Mouse (Mus musculus): ENCODE results near the gene Ide. TPM values are rescaled to one million over a fixed set of nuclear protein-coding genes. Genes with fewer than 3 reads are reported as not detected.

The Ide gene
- polyA plus RNA-seq, 1 experiment from 2014 or later: 54.3 TPM

DNA sequence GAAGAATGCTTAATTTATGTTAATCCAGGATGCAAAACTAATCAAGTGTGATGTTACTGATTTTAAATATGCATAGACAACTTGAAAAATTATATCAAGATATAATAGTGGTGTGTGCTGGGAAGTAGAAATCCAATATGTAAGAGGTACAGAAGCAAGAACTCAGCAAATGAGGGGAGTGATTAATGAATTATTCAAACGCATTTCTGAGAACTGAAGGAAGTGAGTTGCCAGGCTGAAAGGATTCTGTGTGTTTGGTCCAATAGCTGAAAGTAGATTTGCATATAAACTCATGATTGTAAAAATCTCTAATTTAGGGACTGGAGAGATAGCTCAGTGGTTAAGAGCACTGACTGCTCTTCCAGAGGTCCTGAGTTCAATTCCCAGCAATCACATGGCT, 31.3 kb upstream of the Ide start:
- Histone ChIP-seq H3K9ac (no peak overlapping the region), H3K4me3 (replicated peaks; ENCODE audit: low read length) (no peak overlapping the region), H3K4me2 (replicated peaks) (no peak overlapping the region), H3K4me1 (replicated peaks; ENCODE audit: control insufficient read depth, insufficient read depth, low read length) (no peaks in the 10 kb centered on the region), H3K27me3 (ENCODE audit: control insufficient read depth, insufficient read depth, low read length) (no peaks in the 10 kb centered on the region), H3K27ac (no peak overlapping the region), H3K36me3 (replicated peaks; ENCODE audit: control insufficient read depth, insufficient read depth) (no peaks in the 10 kb centered on the region), H3K9me3 (ENCODE audit: control insufficient read depth, low read length) (no peaks in the 10 kb centered on the region)
- DNase-seq (ENCODE audit: low spot score) (no peak), ATAC-seq (ENCODE audit: low FRiP score) (no peak)
- WGBS: 71% methylated on average over 1 of the region's 1 CpGs

DNA sequence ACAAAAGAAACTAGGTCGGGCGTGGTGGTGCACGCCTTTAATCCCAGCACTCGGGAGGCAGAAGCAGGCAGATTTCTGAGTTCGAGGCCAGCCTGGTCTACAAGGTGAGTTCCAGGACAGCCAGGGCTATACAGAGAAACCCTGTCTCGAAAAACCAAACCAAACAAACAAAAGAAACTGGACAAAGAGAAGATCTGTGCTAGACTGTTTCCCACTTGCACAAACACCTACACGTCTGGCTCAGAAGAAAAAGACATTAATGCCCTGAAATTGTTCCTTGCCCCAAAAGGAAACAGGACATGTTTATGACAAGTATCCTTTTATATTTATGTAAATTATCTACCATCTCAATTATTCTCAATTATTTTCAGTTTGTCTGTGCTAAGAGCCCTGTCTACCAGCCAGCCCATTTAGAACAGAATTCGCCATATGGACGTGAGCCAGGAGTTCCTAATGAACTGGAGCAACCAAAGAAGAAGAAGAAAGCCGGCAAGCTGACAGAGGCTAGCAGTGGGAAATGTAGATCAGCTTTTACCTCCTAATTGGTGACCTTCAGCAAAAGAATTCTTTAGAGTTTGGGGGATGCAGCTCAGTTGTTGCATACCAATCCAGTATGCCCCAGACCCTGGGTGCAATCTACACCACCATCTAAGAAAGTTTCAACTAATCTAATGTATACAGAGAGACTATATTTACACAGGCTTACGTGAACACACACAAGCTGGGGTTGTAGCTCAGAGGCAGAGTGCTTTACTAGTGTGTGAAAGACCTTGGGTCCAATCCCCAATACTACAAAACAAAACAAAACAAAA, 25.7 kb upstream of the Ide start:
- DNase-seq (ENCODE audit: low spot score) (peak; percentile 46), ATAC-seq (ENCODE audit: low FRiP score) (no peak)
- no peak overlapping the region for H3K9ac ChIP-seq
- H3K27me3 ChIP-seq (ENCODE audit: control insufficient read depth, insufficient read depth, low read length): no peaks in the 10 kb centered on the region
- H3K4me3 ChIP-seq (replicated peaks; ENCODE audit: low read length): no peak overlapping the region
- no peak overlapping the region for H3K4me2 ChIP-seq (replicated peaks)
- H3K36me3 ChIP-seq (replicated peaks; ENCODE audit: control insufficient read depth, insufficient read depth): no peaks in the 10 kb centered on the region
- 76% methylated on average over 11 of the region's 11 CpGs for WGBS
- no peak overlapping the region for H3K27ac ChIP-seq
- no peaks in the 10 kb centered on the region for H3K9me3 ChIP-seq (ENCODE audit: control insufficient read depth, low read length)
- H3K4me1 ChIP-seq (replicated peaks; ENCODE audit: control insufficient read depth, insufficient read depth, low read length): no peaks in the 10 kb centered on the region; the same call in 1 of the 2 replicates

DNA sequence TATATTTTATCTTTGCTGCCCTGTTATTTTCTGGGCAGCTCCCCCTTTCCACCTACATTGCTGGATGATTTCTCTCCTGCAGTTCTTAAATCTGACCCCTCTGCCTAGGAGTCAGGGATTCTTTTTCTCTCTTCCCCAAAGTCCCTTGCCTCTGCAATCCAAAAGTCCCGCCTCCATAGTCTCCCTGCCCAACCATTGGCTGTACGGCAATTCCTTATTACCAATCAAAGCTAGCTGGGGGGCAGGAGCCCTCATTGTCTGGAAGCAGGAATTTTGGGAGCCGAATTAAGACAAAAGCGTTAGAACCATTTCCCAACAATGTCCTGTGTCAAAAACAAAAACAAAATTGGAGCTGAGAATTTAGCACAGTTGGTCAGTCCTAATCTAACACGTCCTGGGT, 24.9 kb upstream of the Ide start:
- ATAC-seq (ENCODE audit: low FRiP score): no peak
- 32% methylated on average over 5 of the region's 5 CpGs for WGBS

DNA sequence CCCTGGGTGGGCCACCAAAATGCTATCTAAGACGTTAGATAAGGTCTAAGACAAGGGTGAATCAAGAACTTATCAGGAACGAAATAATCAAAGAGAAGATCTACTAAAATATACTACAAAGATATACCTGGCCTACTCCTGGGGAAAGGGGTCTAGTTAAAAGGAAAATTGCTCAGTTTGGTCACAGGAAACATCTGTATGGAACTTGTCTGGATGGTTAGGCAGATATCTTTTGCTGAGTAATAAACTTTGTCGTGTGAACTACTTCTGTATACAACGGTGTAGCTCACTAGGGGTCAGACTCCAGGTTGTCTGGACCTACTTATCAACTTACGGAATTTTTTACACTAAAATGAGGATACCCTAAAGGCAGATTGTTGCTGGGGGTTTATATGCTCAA, 22.4 kb upstream of the Ide start:
- Histone ChIP-seq H3K27ac (no peak overlapping the region), H3K9ac (no peak overlapping the region), H3K36me3 (replicated peaks; ENCODE audit: control insufficient read depth, insufficient read depth) (no peaks in the 10 kb centered on the region), H3K27me3 (ENCODE audit: control insufficient read depth, insufficient read depth, low read length) (no peaks in the 10 kb centered on the region), H3K4me2 (replicated peaks) (no peak overlapping the region), H3K9me3 (ENCODE audit: control insufficient read depth, low read length) (no peaks in the 10 kb centered on the region), H3K4me3 (replicated peaks; ENCODE audit: low read length) (no peak overlapping the region), H3K4me1 (replicated peaks; ENCODE audit: control insufficient read depth, insufficient read depth, low read length) (no peaks in the 10 kb centered on the region; the same call in 1 of the 2 replicates)
- WGBS: 82% methylated on average over 5 of the region's 5 CpGs
- ATAC-seq (ENCODE audit: low FRiP score): no peak
- DNase-seq (ENCODE audit: low spot score): no peak

More for the DNA sequence above, 24.9 kb upstream of the Ide start:
- DNase-seq (ENCODE audit: low spot score): no peak
- Histone ChIP-seq H3K4me2 (replicated peaks) (no peak overlapping the region; the same call in 1 of the 2 replicates), H3K4me3 (replicated peaks; ENCODE audit: low read length) (no peak overlapping the region), H3K36me3 (replicated peaks; ENCODE audit: control insufficient read depth, insufficient read depth) (no peaks in the 10 kb centered on the region), H3K9me3 (ENCODE audit: control insufficient read depth, low read length) (no peaks in the 10 kb centered on the region), H3K4me1 (replicated peaks; ENCODE audit: control insufficient read depth, insufficient read depth, low read length) (no peaks in the 10 kb centered on the region; the same call in 1 of the 2 replicates), H3K9ac (no peak overlapping the region), H3K27ac (no peak overlapping the region), H3K27me3 (ENCODE audit: control insufficient read depth, insufficient read depth, low read length) (no peaks in the 10 kb centered on the region)

DNA sequence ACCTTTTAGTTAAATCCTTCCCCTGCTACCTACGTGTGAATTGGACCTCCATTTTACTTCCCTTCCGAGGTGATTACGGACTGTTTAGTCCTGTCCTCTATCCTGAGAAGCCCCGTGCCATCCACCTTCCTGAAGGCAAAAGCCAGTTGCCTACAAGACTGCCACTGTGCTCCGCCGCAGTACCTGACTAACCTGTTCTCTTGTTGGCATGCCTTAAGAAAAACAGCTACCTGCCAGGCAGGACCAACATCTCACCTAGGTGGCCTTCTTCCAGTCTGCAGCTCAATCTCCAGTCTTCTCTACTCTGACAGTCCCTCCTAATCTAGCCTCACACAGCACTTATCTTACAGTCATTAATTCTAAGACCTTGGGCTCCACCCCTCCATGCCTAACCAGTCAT, 15.7 kb upstream of the Ide start:
- DNase-seq (ENCODE audit: low spot score) (no peak), ATAC-seq (ENCODE audit: low FRiP score) (no peak)
- Histone ChIP-seq H3K27ac (no peak overlapping the region), H3K9ac (no peak overlapping the region), H3K27me3 (ENCODE audit: control insufficient read depth, insufficient read depth, low read length) (no peaks in the 10 kb centered on the region), H3K4me3 (replicated peaks; ENCODE audit: low read length) (no peak overlapping the region), H3K4me2 (replicated peaks) (no peak overlapping the region), H3K4me1 (replicated peaks; ENCODE audit: control insufficient read depth, insufficient read depth, low read length) (no peaks in the 10 kb centered on the region), H3K9me3 (ENCODE audit: control insufficient read depth, low read length) (no peaks in the 10 kb centered on the region; the same call in 1 of the 2 replicates), H3K36me3 (replicated peaks; ENCODE audit: control insufficient read depth, insufficient read depth) (no peaks in the 10 kb centered on the region)
- 95% methylated on average over 6 of the region's 6 CpGs for WGBS

DNA sequence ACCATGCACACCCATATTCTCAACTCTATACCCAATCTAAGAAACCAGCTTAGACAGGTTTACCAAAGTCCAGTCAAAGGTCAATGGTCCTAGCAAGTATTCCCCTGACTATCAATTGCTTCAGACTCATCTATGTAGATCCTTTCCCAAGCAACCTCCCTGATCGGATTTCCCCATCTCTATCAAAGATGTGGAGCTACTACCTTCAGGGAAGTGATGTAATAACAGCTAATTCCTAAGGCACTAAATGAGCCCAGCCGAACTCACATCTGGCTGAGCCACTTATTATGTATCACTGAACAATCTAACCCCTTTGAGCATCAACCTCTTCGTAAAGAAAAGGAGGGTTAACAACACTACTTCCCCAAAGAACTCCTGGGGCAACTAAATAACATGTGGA, 15.1 kb upstream of the Ide start:
- ATAC-seq (ENCODE audit: low FRiP score) (no peak), DNase-seq (ENCODE audit: low spot score) (no peak)
- no peaks in the 10 kb centered on the region for H3K4me1 ChIP-seq (replicated peaks; ENCODE audit: control insufficient read depth, insufficient read depth, low read length)
- H3K4me3 ChIP-seq (replicated peaks; ENCODE audit: low read length): no peak overlapping the region
- no peak overlapping the region for H3K9ac ChIP-seq
- 92% methylated on average over 3 of the region's 3 CpGs for WGBS
- no peaks in the 10 kb centered on the region; the same call in 1 of the 2 replicates for H3K9me3 ChIP-seq (ENCODE audit: control insufficient read depth, low read length)
- H3K27me3 ChIP-seq (ENCODE audit: control insufficient read depth, insufficient read depth, low read length): no peaks in the 10 kb centered on the region
- H3K36me3 ChIP-seq (replicated peaks; ENCODE audit: control insufficient read depth, insufficient read depth): no peaks in the 10 kb centered on the region
- H3K4me2 ChIP-seq (replicated peaks): no peak overlapping the region
- H3K27ac ChIP-seq: no peak overlapping the region

DNA sequence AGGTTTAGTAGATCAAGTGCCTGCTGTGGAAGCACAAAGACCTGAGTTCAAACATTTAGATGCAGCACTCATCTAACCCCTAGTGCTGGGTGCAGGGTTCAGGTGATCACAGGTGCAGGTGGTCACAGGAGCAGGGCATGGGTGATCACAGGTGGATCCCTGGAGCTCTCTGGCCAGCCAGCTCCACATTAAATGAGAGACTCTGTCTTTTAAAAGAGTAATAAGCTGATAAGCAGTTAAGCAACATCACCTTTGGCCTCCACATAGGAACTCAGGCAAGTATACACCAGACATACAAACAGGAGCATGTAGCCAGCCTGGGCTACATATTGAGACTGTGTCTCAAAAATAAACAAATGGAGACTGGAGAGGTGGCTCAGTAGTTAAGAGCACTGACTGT, 11.3 kb upstream of the Ide start:
- no peak overlapping the region for H3K9ac ChIP-seq
- no peak for DNase-seq (ENCODE audit: low spot score)
- no peak overlapping the region for H3K4me2 ChIP-seq (replicated peaks)
- no peak overlapping the region for H3K27ac ChIP-seq
- no peak overlapping the region for H3K4me3 ChIP-seq (replicated peaks; ENCODE audit: low read length)
- ATAC-seq (ENCODE audit: low FRiP score): no peak
- no peaks in the 10 kb centered on the region for H3K4me1 ChIP-seq (replicated peaks; ENCODE audit: control insufficient read depth, insufficient read depth, low read length)
- no peaks in the 10 kb centered on the region for H3K36me3 ChIP-seq (replicated peaks; ENCODE audit: control insufficient read depth, insufficient read depth)
- no peaks in the 10 kb centered on the region for H3K27me3 ChIP-seq (ENCODE audit: control insufficient read depth, insufficient read depth, low read length)
- H3K9me3 ChIP-seq (ENCODE audit: control insufficient read depth, low read length): no peaks in the 10 kb centered on the region; the same call in 1 of the 2 replicates

DNA sequence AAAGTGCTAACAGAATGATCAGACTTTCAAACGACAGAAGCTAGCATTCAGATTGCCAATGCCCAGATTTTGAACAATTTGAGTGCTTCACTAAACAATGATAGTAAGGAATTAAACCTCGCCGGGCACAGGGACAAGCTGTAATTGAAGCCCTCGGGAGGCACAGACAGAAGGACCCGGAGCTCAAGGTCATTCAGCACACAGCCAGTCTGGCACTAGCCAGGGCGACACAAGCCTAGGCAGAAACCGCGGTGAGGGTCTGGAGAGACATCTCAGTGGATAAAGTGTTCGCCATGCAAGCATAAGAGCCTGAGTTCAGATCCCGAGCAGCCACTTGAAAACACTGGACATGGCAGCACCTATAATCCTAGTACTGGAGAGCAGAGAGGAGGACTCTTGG, 10.7 kb upstream of the Ide start:
- 86% methylated on average over 10 of the region's 10 CpGs for WGBS
- H3K4me2 ChIP-seq (replicated peaks): no peak overlapping the region
- no peak for DNase-seq (ENCODE audit: low spot score)
- no peaks in the 10 kb centered on the region for H3K27me3 ChIP-seq (ENCODE audit: control insufficient read depth, insufficient read depth, low read length)
- no peaks in the 10 kb centered on the region for H3K36me3 ChIP-seq (replicated peaks; ENCODE audit: control insufficient read depth, insufficient read depth)
- H3K9me3 ChIP-seq (ENCODE audit: control insufficient read depth, low read length): no peaks in the 10 kb centered on the region; the same call in 1 of the 2 replicates
- H3K4me1 ChIP-seq (replicated peaks; ENCODE audit: control insufficient read depth, insufficient read depth, low read length): no peaks in the 10 kb centered on the region
- H3K9ac ChIP-seq: no peak overlapping the region
- ATAC-seq (ENCODE audit: low FRiP score): no peak
- H3K4me3 ChIP-seq (replicated peaks; ENCODE audit: low read length): no peak overlapping the region
- no peak overlapping the region for H3K27ac ChIP-seq

DNA sequence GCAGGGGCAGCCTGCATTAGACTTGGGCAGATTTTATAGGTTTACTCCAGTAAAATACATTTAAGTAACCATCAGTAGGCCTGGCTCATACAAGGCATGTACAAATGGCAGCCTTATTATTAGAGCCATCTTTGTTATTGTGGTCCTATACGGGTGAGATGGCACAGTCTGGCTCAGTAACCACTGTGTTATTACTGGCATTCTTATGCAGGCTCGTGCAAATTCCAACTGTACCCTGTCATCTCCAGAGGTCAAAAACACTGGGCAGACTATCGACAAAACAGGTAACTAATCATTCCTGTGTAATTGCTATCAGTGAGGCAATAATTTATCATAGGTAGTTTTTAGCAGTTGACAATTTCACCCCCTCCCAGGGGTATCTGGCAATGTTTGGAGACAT, 8.6 kb upstream of the Ide start:
- Histone ChIP-seq H3K4me3 (replicated peaks; ENCODE audit: low read length) (no peak overlapping the region), H3K27me3 (ENCODE audit: control insufficient read depth, insufficient read depth, low read length) (no peaks in the 10 kb centered on the region), H3K9ac (no peak overlapping the region), H3K9me3 (ENCODE audit: control insufficient read depth, low read length) (no peaks in the 10 kb centered on the region), H3K36me3 (replicated peaks; ENCODE audit: control insufficient read depth, insufficient read depth) (no peaks in the 10 kb centered on the region), H3K4me2 (replicated peaks) (no peak overlapping the region), H3K27ac (no peak overlapping the region), H3K4me1 (replicated peaks; ENCODE audit: control insufficient read depth, insufficient read depth, low read length) (no peaks in the 10 kb centered on the region)
- ATAC-seq (ENCODE audit: low FRiP score): no peak
- DNase-seq (ENCODE audit: low spot score): no peak
- 74% methylated on average over 3 of the region's 3 CpGs for WGBS

DNA sequence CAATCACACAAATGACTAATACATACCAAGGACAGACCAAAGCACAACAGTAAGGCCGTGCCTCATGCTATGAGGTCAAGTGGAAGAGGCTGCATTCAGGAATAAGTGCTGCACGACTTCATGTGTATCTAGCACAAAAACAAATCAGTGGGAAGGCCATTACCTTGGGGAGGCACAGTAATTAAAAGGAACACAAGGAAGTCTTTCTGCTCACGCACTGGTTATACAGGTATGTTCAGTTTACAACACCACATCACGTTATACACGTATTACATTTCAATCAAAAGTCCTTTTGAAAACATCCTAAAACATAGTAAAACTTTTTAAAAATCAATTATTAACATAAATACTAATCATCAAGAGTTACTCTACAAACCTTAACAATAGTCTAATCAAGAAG, 6.2 kb upstream of the Ide start:
- 87% methylated on average over 5 of the region's 5 CpGs for WGBS
- no peaks in the 10 kb centered on the region for H3K36me3 ChIP-seq (replicated peaks; ENCODE audit: control insufficient read depth, insufficient read depth)
- H3K27me3 ChIP-seq (ENCODE audit: control insufficient read depth, insufficient read depth, low read length): no peaks in the 10 kb centered on the region
- H3K9ac ChIP-seq: no peak overlapping the region
- ATAC-seq (ENCODE audit: low FRiP score) (no peak), DNase-seq (ENCODE audit: low spot score) (no peak)
- H3K27ac ChIP-seq: no peak overlapping the region
- no peak overlapping the region for H3K4me2 ChIP-seq (replicated peaks)
- no peaks in the 10 kb centered on the region for H3K4me1 ChIP-seq (replicated peaks; ENCODE audit: control insufficient read depth, insufficient read depth, low read length)
- H3K9me3 ChIP-seq (ENCODE audit: control insufficient read depth, low read length): no peaks in the 10 kb centered on the region
- H3K4me3 ChIP-seq (replicated peaks; ENCODE audit: low read length): no peak overlapping the region
